Mouse (Mus musculus): ENCODE data around the gene Hlcs. TPM values are rescaled to one million over a fixed set of nuclear protein-coding genes. Genes with fewer than 3 reads are reported as not detected.
A peak's percentile ranks its signal among the peaks of the same experiment; 100 is the strongest.

Gene Hlcs
- total and polyA plus RNA-seq, 3 experiments, result 4.4 to 5.5 (median 5.4) TPM

GRCm38 (mm10) chr16:94264611-94265010 lies 48.8 kb downstream of the Hlcs start:
- no peaks in the 10 kb centered on the region for H3K27me3 ChIP-seq (ENCODE audit: control insufficient read depth, insufficient read depth, low read length)
- H3K79me2 ChIP-seq (replicated peaks; ENCODE audit: control insufficient read depth, insufficient read depth, low read length), result no peaks in the 10 kb centered on the region
- 83% methylated on average over 6 of the region's 6 CpGs for WGBS
- no peak overlapping the region for H3K9ac ChIP-seq (ENCODE audit: low read depth, low read length)
- H3K36me3 ChIP-seq (ENCODE audit: control insufficient read depth, insufficient read depth, low read length), result no peaks in the 10 kb centered on the region
- no peak overlapping the region for H3K4me3 ChIP-seq
- no peak for TF ChIP-seq EP300 (IDR thresholded peaks at IDR 0.05; ENCODE audit: insufficient read depth, low read depth, low read length)
- no peak overlapping the region for H3K27ac ChIP-seq
- intact Hi-C loops (cut with DNase I), result no loop called here
- DNase-seq, result no peak
- H3K4me1 ChIP-seq (ENCODE audit: control insufficient read depth, insufficient read depth, low read length), result no peaks in the 10 kb centered on the region

- TF ChIP-seq EP300 (IDR thresholded peaks at IDR 0.05; ENCODE audit: insufficient read depth, low read depth, low read length) (no peak), POLR2A (IDR thresholded peaks at IDR 0.05; ENCODE audit: insufficient read depth, low read depth, low read length) (no peak), CTCF (IDR thresholded peaks at IDR 0.05) (no peak)
- 89% methylated on average over 19 of the region's 19 CpGs for WGBS
- Histone ChIP-seq H3K4me1 (ENCODE audit: control insufficient read depth, insufficient read depth, low read length) (no peaks in the 10 kb centered on the region), H3K79me2 (replicated peaks; ENCODE audit: control insufficient read depth, insufficient read depth, low read length) (no peaks in the 10 kb centered on the region), H3K4me3 (no peak overlapping the region), H3K27me3 (ENCODE audit: control insufficient read depth, insufficient read depth, low read length) (no peaks in the 10 kb centered on the region), H3K27ac (no peak overlapping the region), H3K36me3 (ENCODE audit: control insufficient read depth, insufficient read depth, low read length) (no peaks in the 10 kb centered on the region), H3K9ac (ENCODE audit: low read depth, low read length) (no peak overlapping the region)
- intact Hi-C loops (cut with DNase I), result no loop called here
- DNase-seq, result no peak
Measured at GRCm38 (mm10) chr16:94262501-94262900, 50.9 kb downstream of the Hlcs start.

- TF ChIP-seq EP300 (IDR thresholded peaks at IDR 0.05; ENCODE audit: insufficient read depth, low read depth, low read length), result no peak
- TF ChIP-seq CTCF (IDR thresholded peaks at IDR 0.05), result no peak
- TF ChIP-seq POLR2A (IDR thresholded peaks at IDR 0.05; ENCODE audit: insufficient read depth, low read depth, low read length), result no peak
- no peak for DNase-seq
- Histone ChIP-seq H3K4me3 (no peak overlapping the region), H3K27ac (no peak overlapping the region), H3K27me3 (ENCODE audit: control insufficient read depth, insufficient read depth, low read length) (no peaks in the 10 kb centered on the region), H3K36me3 (ENCODE audit: control insufficient read depth, insufficient read depth, low read length) (no peaks in the 10 kb centered on the region), H3K4me1 (ENCODE audit: control insufficient read depth, insufficient read depth, low read length) (no peaks in the 10 kb centered on the region), H3K79me2 (replicated peaks; ENCODE audit: control insufficient read depth, insufficient read depth, low read length) (no peaks in the 10 kb centered on the region), H3K9ac (ENCODE audit: low read depth, low read length) (no peak overlapping the region)
- intact Hi-C loops (cut with DNase I), result no loop called here
- 90% methylated on average over 19 of the region's 19 CpGs for WGBS
Measured at GRCm38 (mm10) chr16:94260938-94261630, 52.3 kb downstream of the Hlcs start.

GRCm38 (mm10) chr16:94258366-94259310 lies 54.7 kb downstream of the Hlcs start:
- no peaks in the 10 kb centered on the region for H3K4me1 ChIP-seq (ENCODE audit: control insufficient read depth, insufficient read depth, low read length)
- no peak overlapping the region for H3K4me3 ChIP-seq
- intact Hi-C loops (cut with DNase I), result loop anchor here (1.0 kb wide), 2 partner anchors 220 to 320 kb away; no protein-coding TSS in a partner anchor
- H3K79me2 ChIP-seq (replicated peaks; ENCODE audit: control insufficient read depth, insufficient read depth, low read length), result no peaks in the 10 kb centered on the region
- no peaks in the 10 kb centered on the region for H3K36me3 ChIP-seq (ENCODE audit: control insufficient read depth, insufficient read depth, low read length)
- H3K9ac ChIP-seq (ENCODE audit: low read depth, low read length), result no peak overlapping the region
- no peaks in the 10 kb centered on the region for H3K27me3 ChIP-seq (ENCODE audit: control insufficient read depth, insufficient read depth, low read length)
- TF ChIP-seq POLR2A (IDR thresholded peaks at IDR 0.05; ENCODE audit: insufficient read depth, low read depth, low read length) (no peak), CTCF (IDR thresholded peaks at IDR 0.05) (peak; percentile 94), EP300 (IDR thresholded peaks at IDR 0.05; ENCODE audit: insufficient read depth, low read depth, low read length) (peak; percentile 79; the same call in 1 of the 2 replicates)
- WGBS, result 62% methylated on average over 14 of the region's 14 CpGs
- peak; percentile 71 to 81 for DNase-seq
- no peak overlapping the region for H3K27ac ChIP-seq

GRCm38 (mm10) chr16:94255592-94255991 lies 57.8 kb downstream of the Hlcs start:
- Histone ChIP-seq H3K4me3 (no peak overlapping the region), H3K27me3 (ENCODE audit: control insufficient read depth, insufficient read depth, low read length) (no peaks in the 10 kb centered on the region), H3K27ac (no peak overlapping the region), H3K79me2 (replicated peaks; ENCODE audit: control insufficient read depth, insufficient read depth, low read length) (no peaks in the 10 kb centered on the region), H3K36me3 (ENCODE audit: control insufficient read depth, insufficient read depth, low read length) (no peaks in the 10 kb centered on the region), H3K4me1 (ENCODE audit: control insufficient read depth, insufficient read depth, low read length) (no peaks in the 10 kb centered on the region), H3K9ac (ENCODE audit: low read depth, low read length) (no peak overlapping the region)
- TF ChIP-seq CTCF (IDR thresholded peaks at IDR 0.05), result no peak
- TF ChIP-seq EP300 (IDR thresholded peaks at IDR 0.05; ENCODE audit: insufficient read depth, low read depth, low read length), result no peak
- intact Hi-C loops (cut with DNase I), result no loop called here
- 88% methylated on average over 4 of the region's 4 CpGs for WGBS
- no peak for DNase-seq

- intact Hi-C loops (cut with DNase I), result no loop called here
- no peak for DNase-seq
Measured at GRCm38 (mm10) chr16:94255035-94255434, 58.3 kb downstream of the Hlcs start.

More at GRCm38 (mm10) chr16:94255035-94255434, 58.3 kb downstream of the Hlcs start:
- Histone ChIP-seq H3K79me2 (replicated peaks; ENCODE audit: control insufficient read depth, insufficient read depth, low read length) (no peaks in the 10 kb centered on the region), H3K4me1 (ENCODE audit: control insufficient read depth, insufficient read depth, low read length) (no peaks in the 10 kb centered on the region), H3K36me3 (ENCODE audit: control insufficient read depth, insufficient read depth, low read length) (no peaks in the 10 kb centered on the region), H3K4me3 (no peak overlapping the region), H3K27ac (no peak overlapping the region), H3K27me3 (ENCODE audit: control insufficient read depth, insufficient read depth, low read length) (no peaks in the 10 kb centered on the region), H3K9ac (ENCODE audit: low read depth, low read length) (no peak overlapping the region)
- TF ChIP-seq CTCF (IDR thresholded peaks at IDR 0.05) (no peak), EP300 (IDR thresholded peaks at IDR 0.05; ENCODE audit: insufficient read depth, low read depth, low read length) (no peak), POLR2A (IDR thresholded peaks at IDR 0.05; ENCODE audit: insufficient read depth, low read depth, low read length) (no peak)
- 95% methylated on average over 6 of the region's 6 CpGs for WGBS

All from heart, adult 2 months (tissue).